Mouse (Mus musculus): ENCODE results near the gene Ppfibp2.

DNA sequence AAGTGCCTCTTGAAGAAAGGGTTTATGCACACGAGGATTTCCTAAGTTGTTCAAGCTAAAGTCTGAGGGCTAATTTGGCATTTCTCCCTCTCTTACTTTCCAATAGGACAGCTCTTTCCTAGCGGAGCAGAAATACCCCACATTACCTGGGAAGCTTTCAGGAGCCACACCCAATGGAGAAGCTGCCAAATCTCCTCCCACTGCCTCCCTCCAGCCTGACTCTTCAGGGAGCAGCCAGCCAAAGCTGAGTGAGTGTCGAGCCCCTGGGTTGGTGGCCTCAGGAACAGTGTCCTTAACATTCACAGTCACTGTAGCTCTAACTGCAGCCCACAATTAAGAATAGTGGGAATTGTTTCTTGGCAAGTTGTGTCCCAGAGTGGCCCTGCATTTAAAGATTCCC is 132.5 kb downstream of the Ppfibp2 start:
- TF ChIP-seq MYOG (IDR thresholded peaks at IDR 0.05; ENCODE audit: control insufficient read depth in 1 of 3, insufficient read depth in 1 of 3, insufficient read length in 2 of 3, low read depth in 2 of 3) (no peak), MAX (IDR thresholded peaks at IDR 0.05; ENCODE audit: low read depth) (no peak)
